Mouse (Mus musculus) stomach, embryonic 14.5 days (tissue): ENCODE data around the gene Dcps. TPM values are rescaled to one million over a fixed set of nuclear protein-coding genes. Genes with fewer than 3 reads are reported as not detected.
A peak's percentile ranks its signal among the peaks of the same experiment; 100 is the strongest.

Experiments used
- ATAC-seq: fragments of 200-750 bp; cut with Nextera tagmentation; 2 replicates; pipeline ENCODE4 v1.8.0; 2017; ENCODE audit warnings: low read depth, moderate TSS enrichment; ENCODE audit not compliant: insufficient number of reproducible peaks, insufficient read depth, low FRiP score
- H3K27ac ChIP-seq: fragments of 300-500 bp; sonication (generic); 2 replicates; pipeline ENCODE4 v1.5.1; 2014; ENCODE audit warnings: mild to moderate bottlenecking, low read length, moderate library complexity, mixed read lengths
- H3K27me3 ChIP-seq: fragments of 300-500 bp; sonication (generic); 2 replicates; pipeline ENCODE4 v1.6.1; 2014; ENCODE audit warnings: low read length, control low read depth, mixed read lengths; ENCODE audit not compliant: control insufficient read depth, insufficient read depth
- H3K36me3 ChIP-seq: fragments of 300-500 bp; sonication (generic); 2 replicates; pipeline ENCODE4 v1.6.1; 2014; ENCODE audit warnings: mild to moderate bottlenecking, control low read depth, low read length, moderate library complexity, mixed read lengths; ENCODE audit not compliant: control insufficient read depth, insufficient read depth
- H3K4me1 ChIP-seq: fragments of 300-500 bp; sonication (generic); 2 replicates; pipeline ENCODE4 v1.6.1; 2014; ENCODE audit warnings: low read length, control low read depth, mixed read lengths; ENCODE audit not compliant: control insufficient read depth, insufficient read depth
- H3K4me2 ChIP-seq: fragments of 300-500 bp; sonication (generic); replicated peaks from 2 replicates; pipeline ENCODE4 v1.6.1; 2014; ENCODE audit warnings: low read depth, low read length, control low read depth
- H3K4me3 ChIP-seq: fragments of 300-500 bp; sonication (generic); 2 replicates; pipeline ENCODE4 v1.5.1; 2014; ENCODE audit warnings: low read depth, low read length, control low read depth
- H3K9ac ChIP-seq: fragments of 300-500 bp; sonication (generic); replicated peaks from 2 replicates; pipeline ENCODE4 v1.6.1; 2014; ENCODE audit warnings: low read depth, mild to moderate bottlenecking, control low read depth, low read length, moderate library complexity, mixed read lengths
- H3K9me3 ChIP-seq: fragments of 300-500 bp; sonication (generic); 2 replicates; pipeline ENCODE4 v1.6.1; 2016; ENCODE audit warnings: low read depth, low read length, control low read depth; ENCODE audit not compliant: control insufficient read depth
- WGBS: fragments of 180-500 bp; shearing (Covaris S2); extraction: QIAGEN DNeasy Blood & Tissue Kit; methylation state at CpG from one replicate; pipeline ENCODE4 v1.1.7; 2014; 5-methylcytosine and 5-hydroxymethylcytosine counted together
- polyA plus RNA-seq: library from polyadenylated mRNA; unstranded; fragments of >200 nt; fragmentation: Nextera tagmentation; extraction: Ambion mirVana; gene quantifications from 2 replicates; pipeline ENCODE4 v1.2.1, GENCODE M21; 2014

The Dcps gene
- polyA plus RNA-seq, 1 experiment from 2014 or later: 77.2 TPM

- H3K9ac ChIP-seq: no peak overlapping the region
- H3K4me1 ChIP-seq: peaks cover 40% of the 10 kb centered on the region; the same call in 1 of the 2 replicates
- no peaks in the 10 kb centered on the region for H3K27me3 ChIP-seq
- no peaks in the 10 kb centered on the region for H3K9me3 ChIP-seq
- no peak overlapping the region for H3K4me3 ChIP-seq
- H3K36me3 ChIP-seq: no peaks in the 10 kb centered on the region
- H3K27ac ChIP-seq: no peak overlapping the region
- no peak overlapping the region for H3K4me2 ChIP-seq
- 82% methylated on average over 3 of the region's 3 CpGs for WGBS
- no peak for ATAC-seq
Measured at GRCm38 (mm10) chr9:35114234-35114633, 61.6 kb downstream of the Dcps start.

- Histone ChIP-seq H3K4me1 (peaks cover 49% of the 10 kb centered on the region; the same call in 1 of the 2 replicates), H3K36me3 (no peaks in the 10 kb centered on the region), H3K4me3 (no peak overlapping the region), H3K9me3 (no peaks in the 10 kb centered on the region), H3K27ac (peak overlapping the region; percentile 33; the same call in 1 of the 2 replicates), H3K9ac (no peak overlapping the region; the same call in 1 of the 2 replicates), H3K27me3 (no peaks in the 10 kb centered on the region), H3K4me2 (peak overlapping the region; percentile 18)
- WGBS: 25% methylated on average over 19 of the region's 19 CpGs
- no peak for ATAC-seq
Measured at GRCm38 (mm10) chr9:35111941-35112595, 63.8 kb downstream of the Dcps start.

- no peak for ATAC-seq
- Histone ChIP-seq H3K4me3 (no peak overlapping the region), H3K4me1 (peaks cover 50% of the 10 kb centered on the region), H3K27ac (no peak overlapping the region), H3K36me3 (no peaks in the 10 kb centered on the region), H3K9ac (no peak overlapping the region; the same call in 1 of the 2 replicates), H3K27me3 (no peaks in the 10 kb centered on the region), H3K9me3 (no peaks in the 10 kb centered on the region), H3K4me2 (peak overlapping the region; percentile 18; the same call in 1 of the 2 replicates)
- WGBS: 82% methylated on average over 7 of the region's 7 CpGs
Measured at GRCm38 (mm10) chr9:35111446-35111845, 64.4 kb downstream of the Dcps start.

- H3K4me1 ChIP-seq: peaks cover 53% of the 10 kb centered on the region
- no peaks in the 10 kb centered on the region for H3K36me3 ChIP-seq
- no peak for ATAC-seq
- H3K4me3 ChIP-seq: no peak overlapping the region
- H3K9ac ChIP-seq: no peak overlapping the region
- H3K27ac ChIP-seq: no peak overlapping the region
- no peak overlapping the region for H3K4me2 ChIP-seq
- no peaks in the 10 kb centered on the region for H3K9me3 ChIP-seq
- no peaks in the 10 kb centered on the region for H3K27me3 ChIP-seq
- WGBS: 66% methylated on average over 4 of the region's 4 CpGs
Measured at GRCm38 (mm10) chr9:35110567-35110966, 65.3 kb downstream of the Dcps start.

GRCm38 (mm10) chr9:35110051-35110450 is 65.8 kb downstream of the Dcps start:
- ATAC-seq: no peak
- WGBS: 75% methylated on average over 5 of the region's 5 CpGs
- no peaks in the 10 kb centered on the region for H3K9me3 ChIP-seq
- H3K4me3 ChIP-seq: no peak overlapping the region
- H3K9ac ChIP-seq: no peak overlapping the region
- H3K27me3 ChIP-seq: no peaks in the 10 kb centered on the region
- no peak overlapping the region for H3K4me2 ChIP-seq
- peaks cover 51% of the 10 kb centered on the region for H3K4me1 ChIP-seq
- no peak overlapping the region for H3K27ac ChIP-seq
- H3K36me3 ChIP-seq: no peaks in the 10 kb centered on the region

- Histone ChIP-seq H3K36me3 (no peaks in the 10 kb centered on the region), H3K9me3 (no peaks in the 10 kb centered on the region), H3K27ac (peak overlapping the region; percentile 55; the same call in 1 of the 2 replicates), H3K27me3 (no peaks in the 10 kb centered on the region), H3K4me1 (peaks cover 46% of the 10 kb centered on the region), H3K9ac (no peak overlapping the region), H3K4me3 (no peak overlapping the region), H3K4me2 (no peak overlapping the region)
- ATAC-seq: no peak
- WGBS: 47% methylated on average over 5 of the region's 5 CpGs
Measured at GRCm38 (mm10) chr9:35108916-35109315, 66.9 kb downstream of the Dcps start.

- 77% methylated on average over 3 of the region's 3 CpGs for WGBS
- Histone ChIP-seq H3K4me2 (no peak overlapping the region), H3K4me3 (no peak overlapping the region), H3K36me3 (no peaks in the 10 kb centered on the region), H3K27me3 (no peaks in the 10 kb centered on the region), H3K27ac (no peak overlapping the region), H3K9me3 (no peaks in the 10 kb centered on the region), H3K9ac (no peak overlapping the region), H3K4me1 (peaks cover 46% of the 10 kb centered on the region)
- no peak for ATAC-seq
Measured at GRCm38 (mm10) chr9:35108066-35108465, 67.8 kb downstream of the Dcps start.

- no peak overlapping the region for H3K4me3 ChIP-seq
- no peak for ATAC-seq
- no peaks in the 10 kb centered on the region for H3K9me3 ChIP-seq
- H3K36me3 ChIP-seq: no peaks in the 10 kb centered on the region
- no peaks in the 10 kb centered on the region for H3K27me3 ChIP-seq
- peaks cover 44% of the 10 kb centered on the region for H3K4me1 ChIP-seq
- H3K4me2 ChIP-seq: no peak overlapping the region
- 93% methylated on average over 5 of the region's 5 CpGs for WGBS
- no peak overlapping the region for H3K27ac ChIP-seq
- H3K9ac ChIP-seq: no peak overlapping the region
Measured at GRCm38 (mm10) chr9:35107396-35107795, 68.5 kb downstream of the Dcps start.
